Mouse (Mus musculus) forebrain, embryonic 11.5 days (tissue): ENCODE measurements around the gene Tomm22. TPM values are rescaled to one million over a fixed set of nuclear protein-coding genes. Genes with fewer than 3 reads are reported as not detected.
A peak's percentile ranks its signal among the peaks of the same experiment; 100 is the strongest.

ENCODE experiments used
- ATAC-seq: fragments of 200-750 bp; cut with Nextera tagmentation; replicated peaks from 2 replicates; pipeline ENCODE4 v1.8.0; 2017; ENCODE audit warnings: moderate TSS enrichment; ENCODE audit not compliant: low FRiP score
- DNase-seq: peaks from one replicate; pipeline ENCODE4 v3.0.0-alpha.2; 2017; ENCODE audit warnings: low spot score
- H3K27ac ChIP-seq: fragments of 300-500 bp; sonication (generic); 2 replicates; pipeline ENCODE4 v1.5.1; 2014; ENCODE audit warnings: low read depth, low read length
- H3K27me3 ChIP-seq: fragments of 300-500 bp; sonication (generic); 2 replicates; pipeline ENCODE4 v1.6.1; 2014; ENCODE audit warnings: mild to moderate bottlenecking, low read length, mixed read lengths; ENCODE audit not compliant: control insufficient read depth, insufficient read depth
- H3K36me3 ChIP-seq: fragments of 300-500 bp; sonication (generic); 2 replicates; pipeline ENCODE4 v1.6.1; 2014; ENCODE audit warnings: mild to moderate bottlenecking, low read length, moderate library complexity, mixed read lengths; ENCODE audit not compliant: control insufficient read depth, insufficient read depth
- H3K4me1 ChIP-seq: fragments of 300-500 bp; sonication (generic); replicated peaks from 2 replicates; pipeline ENCODE4 v1.6.1; 2014; ENCODE audit warnings: low read length, mixed read lengths; ENCODE audit not compliant: control insufficient read depth, insufficient read depth
- H3K4me2 ChIP-seq: fragments of 300-500 bp; sonication (generic); 2 replicates; pipeline ENCODE4 v1.6.1; 2014; ENCODE audit warnings: low read depth, mild to moderate bottlenecking, low read length, moderate library complexity, mixed read lengths; ENCODE audit not compliant: severe bottlenecking
- H3K4me3 ChIP-seq: fragments of 300-500 bp; sonication (generic); 2 replicates; pipeline ENCODE4 v1.5.1; 2014; ENCODE audit warnings: low read depth, low read length
- H3K9ac ChIP-seq: fragments of 300-500 bp; sonication (generic); 2 replicates; pipeline ENCODE4 v1.6.1; 2014; ENCODE audit warnings: low read length
- H3K9me3 ChIP-seq: fragments of 300-500 bp; sonication (generic); 2 replicates; pipeline ENCODE4 v1.6.1; 2016; ENCODE audit warnings: low read length, mixed read lengths; ENCODE audit not compliant: control insufficient read depth
- WGBS: fragments of 180-500 bp; shearing (Covaris S2); extraction: QIAGEN DNeasy Blood & Tissue Kit; methylation state at CpG from one replicate; pipeline ENCODE4 v1.1.7; 2014; 5-methylcytosine and 5-hydroxymethylcytosine counted together
- polyA plus RNA-seq: library from polyadenylated mRNA; unstranded; fragments of >200 nt; fragmentation: Nextera tagmentation; extraction: Ambion mirVana; gene quantifications from 2 replicates; pipeline ENCODE4 v1.2.1, GENCODE M21; 2014

Gene Tomm22
- polyA plus RNA-seq, 1 experiment from 2014 or later: 288 TPM

GRCm38 (mm10) chr15:79688268-79688956 lies 17.8 kb downstream of the Tomm22 start:
- ATAC-seq (no peak), DNase-seq (no peak)
- Histone ChIP-seq H3K4me1 (peaks cover 18% of the 10 kb centered on the region), H3K27me3 (no peaks in the 10 kb centered on the region), H3K36me3 (no peaks in the 10 kb centered on the region), H3K9me3 (no peaks in the 10 kb centered on the region), H3K4me3 (peak overlapping the region; percentile 89), H3K9ac (peak overlapping the region; percentile 83), H3K27ac (peak overlapping the region; percentile 92), H3K4me2 (peak overlapping the region; percentile 90)
- WGBS: 4% methylated on average over 8 of the region's 8 CpGs

GRCm38 (mm10) chr15:79689662-79690425 lies 19.2 kb downstream of the Tomm22 start:
- peaks cover 12% of the 10 kb centered on the region for H3K4me1 ChIP-seq
- no peaks in the 10 kb centered on the region for H3K36me3 ChIP-seq
- DNase-seq (no peak), ATAC-seq (no peak)
- H3K9me3 ChIP-seq: no peaks in the 10 kb centered on the region
- WGBS: 17% methylated on average over 24 of the region's 24 CpGs
- H3K9ac ChIP-seq: no peak overlapping the region
- peak overlapping the region; percentile 59 for H3K4me2 ChIP-seq
- H3K27me3 ChIP-seq: no peaks in the 10 kb centered on the region
- H3K4me3 ChIP-seq: peak overlapping the region; percentile 86
- no peak overlapping the region for H3K27ac ChIP-seq

- Histone ChIP-seq H3K4me1 (peaks cover 7% of the 10 kb centered on the region; the same call in 1 of the 2 replicates), H3K27ac (peak within 1 kb of the TSS; percentile 87), H3K9me3 (no peaks in the 10 kb centered on the region), H3K36me3 (no peaks in the 10 kb centered on the region), H3K9ac (peak within 1 kb of the TSS; percentile 94), H3K4me2 (peak within 1 kb of the TSS; percentile 100), H3K27me3 (no peaks in the 10 kb centered on the region), H3K4me3 (peak within 1 kb of the TSS; percentile 86)
- DNase-seq: peak; percentile 96
- peak; percentile 95 for ATAC-seq
- WGBS: under 1% methylated on average over 43 of the region's 45 CpGs
These were observed 19.9 kb downstream of the Tomm22 start, which contains the start of gene Gtpbp1 for GRCm38 (mm10) chr15:79690426-79691022. Gene Gtpbp1, plus strand, starts transcription at chr15:79690845.

- no peaks in the 10 kb centered on the region for H3K36me3 ChIP-seq
- peak overlapping the region; percentile 86 for H3K4me3 ChIP-seq
- peak; percentile 48 for ATAC-seq
- H3K9ac ChIP-seq: peak overlapping the region; percentile 94
- DNase-seq: no peak
- H3K27me3 ChIP-seq: no peaks in the 10 kb centered on the region
- no peaks in the 10 kb centered on the region for H3K9me3 ChIP-seq
- WGBS: 0% methylated on average over 42 of the region's 53 CpGs
- peak overlapping the region; percentile 100 for H3K4me2 ChIP-seq
- H3K4me1 ChIP-seq: peaks cover 7% of the 10 kb centered on the region; the same call in 1 of the 2 replicates
- peak overlapping the region; percentile 87 for H3K27ac ChIP-seq
These were observed 20.4 kb downstream of the Tomm22 start for GRCm38 (mm10) chr15:79691023-79691508.

GRCm38 (mm10) chr15:79692334-79692733 lies 21.7 kb downstream of the Tomm22 start:
- 78% methylated on average over 5 of the region's 5 CpGs for WGBS
- H3K36me3 ChIP-seq: no peaks in the 10 kb centered on the region
- no peak overlapping the region for H3K4me3 ChIP-seq
- H3K27ac ChIP-seq: no peak overlapping the region
- H3K27me3 ChIP-seq: no peaks in the 10 kb centered on the region
- H3K4me2 ChIP-seq: peak overlapping the region; percentile 100; the same call in 1 of the 2 replicates
- H3K4me1 ChIP-seq: peaks cover 7% of the 10 kb centered on the region; the same call in 1 of the 2 replicates
- no peak overlapping the region; the same call in 1 of the 2 replicates for H3K9ac ChIP-seq
- DNase-seq: no peak
- ATAC-seq: no peak
- H3K9me3 ChIP-seq: no peaks in the 10 kb centered on the region

GRCm38 (mm10) chr15:79693740-79694139 lies 23.1 kb downstream of the Tomm22 start:
- peaks cover 5% of the 10 kb centered on the region; the same call in 1 of the 2 replicates for H3K4me1 ChIP-seq
- no peak for DNase-seq
- 93% methylated on average over 11 of the region's 11 CpGs for WGBS

GRCm38 (mm10) chr15:79694512-79694911 lies 23.9 kb downstream of the Tomm22 start:
- H3K4me2 ChIP-seq: no peak overlapping the region
- no peak overlapping the region for H3K4me3 ChIP-seq
- no peaks in the 10 kb centered on the region for H3K36me3 ChIP-seq
- no peaks in the 10 kb centered on the region for H3K27me3 ChIP-seq
- DNase-seq (no peak), ATAC-seq (no peak)
- H3K9me3 ChIP-seq: no peaks in the 10 kb centered on the region
- H3K27ac ChIP-seq: no peak overlapping the region
- H3K4me1 ChIP-seq: peaks cover 5% of the 10 kb centered on the region; the same call in 1 of the 2 replicates
- WGBS: 90% methylated on average over 4 of the region's 4 CpGs
- no peak overlapping the region for H3K9ac ChIP-seq

More at GRCm38 (mm10) chr15:79693740-79694139, 23.1 kb downstream of the Tomm22 start:
- no peak overlapping the region for H3K27ac ChIP-seq
- H3K27me3 ChIP-seq: no peaks in the 10 kb centered on the region
- no peak for ATAC-seq
- H3K4me3 ChIP-seq: no peak overlapping the region
- H3K4me2 ChIP-seq: no peak overlapping the region
- no peaks in the 10 kb centered on the region for H3K36me3 ChIP-seq
- H3K9ac ChIP-seq: no peak overlapping the region; the same call in 1 of the 2 replicates
- H3K9me3 ChIP-seq: no peaks in the 10 kb centered on the region

- peaks cover 5% of the 10 kb centered on the region; the same call in 1 of the 2 replicates for H3K4me1 ChIP-seq
- H3K9ac ChIP-seq: no peak overlapping the region
- H3K4me3 ChIP-seq: no peak overlapping the region
- H3K4me2 ChIP-seq: no peak overlapping the region
- ATAC-seq (no peak), DNase-seq (no peak)
- H3K9me3 ChIP-seq: no peaks in the 10 kb centered on the region
- no peaks in the 10 kb centered on the region for H3K27me3 ChIP-seq
- no peaks in the 10 kb centered on the region for H3K36me3 ChIP-seq
- WGBS: 83% methylated on average over 3 of the region's 3 CpGs
- no peak overlapping the region for H3K27ac ChIP-seq
These were observed 24.9 kb downstream of the Tomm22 start for GRCm38 (mm10) chr15:79695516-79695915.
